Mouse (Mus musculus) embryonic facial prominence, embryonic 12.5 days (tissue): Measurements from ENCODE around the gene Traf7. TPM values are rescaled to one million over a fixed set of nuclear protein-coding genes. Genes with fewer than 3 reads are reported as not detected.

Experiments
- ATAC-seq: fragments of 200-750 bp; cut with Nextera tagmentation; 2 replicates; pipeline ENCODE4 v1.8.0; 2017; ENCODE audit not compliant: insufficient number of reproducible peaks, insufficient read depth, low FRiP score, low TSS enrichment
- H3K27ac ChIP-seq: fragments of 300-500 bp; sonication (generic); 2 replicates; pipeline ENCODE4 v1.5.1; 2016; ENCODE audit warnings: mild to moderate bottlenecking
- H3K27me3 ChIP-seq: fragments of 300-500 bp; sonication (generic); 2 replicates; pipeline ENCODE4 v1.6.1; 2016; ENCODE audit warnings: mild to moderate bottlenecking, moderate library complexity
- H3K36me3 ChIP-seq: fragments of 300-500 bp; sonication (generic); 2 replicates; pipeline ENCODE4 v1.6.1; 2016; ENCODE audit warnings: mild to moderate bottlenecking
- H3K4me1 ChIP-seq: fragments of 300-500 bp; sonication (generic); 2 replicates; pipeline ENCODE4 v1.6.1; 2016
- H3K4me2 ChIP-seq: fragments of 300-500 bp; sonication (generic); replicated peaks from 2 replicates; pipeline ENCODE4 v1.6.1; 2016; ENCODE audit warnings: mild to moderate bottlenecking, moderate library complexity
- H3K4me3 ChIP-seq: fragments of 300-500 bp; sonication (generic); 2 replicates; pipeline ENCODE4 v1.5.1; 2016; ENCODE audit warnings: mild to moderate bottlenecking
- H3K9ac ChIP-seq: fragments of 300-500 bp; sonication (generic); 2 replicates; pipeline ENCODE4 v1.6.1; 2016; ENCODE audit warnings: mild to moderate bottlenecking, moderate library complexity
- H3K9me3 ChIP-seq: fragments of 300-500 bp; sonication (generic); 2 replicates; pipeline ENCODE4 v1.6.1; 2016; ENCODE audit warnings: mild to moderate bottlenecking, moderate library complexity
- WGBS: fragments of 180-500 bp; shearing (Covaris S2); methylation state at CpG from one replicate; pipeline ENCODE4 v1.1.7; 2016; 5-methylcytosine and 5-hydroxymethylcytosine counted together
- polyA plus RNA-seq: library from polyadenylated mRNA; unstranded; fragments of >200 nt; fragmentation: Nextera tagmentation; extraction: Ambion mirVana; gene quantifications from 2 replicates; pipeline ENCODE4 v1.2.1, GENCODE M21; 2016

The Traf7 gene
- polyA plus RNA-seq, 1 experiment from 2014 or later = 98.5 TPM

- Histone ChIP-seq H3K4me2 (peak overlapping the region; percentile 80), H3K9ac (peak overlapping the region; percentile 76), H3K36me3 (peaks cover 18% of the 10 kb centered on the region; the same call in 1 of the 2 replicates), H3K27me3 (no peaks in the 10 kb centered on the region), H3K4me1 (peaks cover 49% of the 10 kb centered on the region), H3K4me3 (peak overlapping the region; percentile 63), H3K27ac (peak overlapping the region; percentile 87), H3K9me3 (no peaks in the 10 kb centered on the region)
- ATAC-seq = no peak
- 0% methylated on average over 8 of the region's 8 CpGs for WGBS
Measured at GRCm38 (mm10) chr17:24528560-24528918, 801 bp upstream of the Traf7 start.

- Histone ChIP-seq H3K4me2 (peak overlapping the region; percentile 60), H3K9me3 (no peaks in the 10 kb centered on the region), H3K27ac (peak overlapping the region; percentile 83), H3K9ac (peak overlapping the region; percentile 86), H3K4me1 (peaks cover 38% of the 10 kb centered on the region), H3K27me3 (no peaks in the 10 kb centered on the region), H3K4me3 (peak overlapping the region; percentile 79), H3K36me3 (peaks cover 18% of the 10 kb centered on the region; the same call in 1 of the 2 replicates)
- WGBS = under 1% methylated on average over 19 of the region's 19 CpGs
- ATAC-seq = no peak
Measured at GRCm38 (mm10) chr17:24527315-24527714, 423 bp downstream of the Traf7 start.

DNA sequence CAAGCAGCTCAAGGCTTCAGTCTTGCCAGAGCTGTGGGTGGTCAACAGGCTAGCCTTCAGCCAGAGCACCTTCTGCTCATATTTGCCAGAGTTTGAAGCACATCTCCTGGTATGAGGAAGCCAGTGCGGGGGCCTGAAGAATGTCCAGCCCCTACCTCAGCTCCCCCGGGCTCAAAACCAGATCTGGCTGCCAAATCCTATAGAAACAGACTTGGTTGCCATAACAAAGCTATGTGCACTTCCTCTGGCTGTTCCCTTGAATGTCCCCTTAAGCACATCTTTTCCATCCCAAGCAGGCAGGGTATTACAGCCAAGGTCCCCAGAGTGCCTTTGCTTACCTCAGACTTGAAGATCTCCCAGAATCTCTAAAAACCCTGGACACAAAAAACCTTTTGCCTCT is 3.0 kb downstream of the Traf7 start:
- no peak for ATAC-seq
- Histone ChIP-seq H3K9ac (peak overlapping the region; percentile 5; the same call in 1 of the 2 replicates), H3K36me3 (peaks cover 18% of the 10 kb centered on the region; the same call in 1 of the 2 replicates), H3K27me3 (no peaks in the 10 kb centered on the region), H3K4me1 (peaks cover 20% of the 10 kb centered on the region), H3K4me3 (no peak overlapping the region), H3K9me3 (no peaks in the 10 kb centered on the region), H3K27ac (no peak overlapping the region), H3K4me2 (no peak overlapping the region)
- 91% methylated on average over 2 of the region's 2 CpGs for WGBS

GRCm38 (mm10) chr17:24520450-24520849 is 7.3 kb downstream of the Traf7 start:
- H3K4me3 ChIP-seq = no peak overlapping the region
- H3K9me3 ChIP-seq = no peaks in the 10 kb centered on the region
- no peaks in the 10 kb centered on the region for H3K4me1 ChIP-seq
- no peaks in the 10 kb centered on the region for H3K27me3 ChIP-seq
- peaks cover 57% of the 10 kb centered on the region for H3K36me3 ChIP-seq
- no peak overlapping the region; the same call in 1 of the 2 replicates for H3K27ac ChIP-seq
- H3K4me2 ChIP-seq = no peak overlapping the region
- no peak overlapping the region for H3K9ac ChIP-seq
- WGBS = 88% methylated on average over 4 of the region's 4 CpGs
- ATAC-seq = no peak

DNA sequence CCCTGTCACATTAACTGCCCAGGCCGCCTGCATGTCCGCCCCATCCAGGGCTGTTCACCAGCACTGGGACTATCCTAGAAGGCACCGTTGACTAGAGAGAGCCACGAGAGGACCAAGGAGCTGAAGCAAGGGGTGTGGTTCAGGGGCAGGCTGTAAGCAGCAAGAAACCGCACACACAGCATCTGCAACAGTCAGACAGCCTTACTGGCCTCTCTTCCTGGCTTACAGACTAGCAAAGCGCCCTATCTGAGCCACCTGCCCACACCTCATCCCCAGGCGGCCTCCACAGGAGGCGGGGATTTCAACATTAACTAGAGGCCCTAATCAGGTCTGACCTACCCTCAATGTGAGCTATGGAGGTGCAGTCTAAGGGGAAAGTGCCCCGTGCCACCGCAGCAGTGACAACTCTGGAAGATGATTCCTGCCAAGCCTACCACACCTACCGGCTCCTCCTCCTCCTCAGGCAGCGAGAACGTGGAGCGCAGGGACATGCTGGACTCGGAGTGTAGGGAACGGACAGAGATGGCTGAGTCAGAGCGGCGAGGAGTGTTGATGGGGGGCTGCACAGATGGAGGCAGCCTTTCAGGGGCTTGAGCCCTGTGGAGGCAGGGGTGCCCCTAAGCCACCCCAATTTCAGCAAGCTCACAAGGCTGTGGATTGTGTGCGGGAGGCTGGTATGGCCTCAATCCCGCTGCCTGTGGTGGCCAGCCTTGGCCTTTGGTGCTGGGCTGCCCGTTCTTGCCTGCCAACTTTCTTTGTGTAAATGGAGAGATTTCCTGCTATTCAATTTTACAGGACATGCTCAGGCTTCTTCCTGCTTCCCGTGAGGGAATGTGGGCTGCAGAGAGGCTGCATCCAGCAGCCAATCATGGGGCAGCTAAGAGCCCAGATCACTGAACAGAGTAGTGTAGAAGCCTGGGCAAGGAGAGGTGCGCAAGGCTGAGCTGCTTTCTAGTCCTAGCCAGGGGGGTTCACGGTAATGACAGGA is 13.2 kb downstream of the Traf7 start:
- Histone ChIP-seq H3K27me3 (no peaks in the 10 kb centered on the region), H3K9ac (no peak overlapping the region), H3K4me2 (no peak overlapping the region), H3K4me3 (0 out of 2 replicates have a peak overlapping the region, but pooled peaks have one; percentile 9), H3K36me3 (peaks cover 96% of the 10 kb centered on the region), H3K4me1 (no peaks in the 10 kb centered on the region), H3K9me3 (no peaks in the 10 kb centered on the region), H3K27ac (0 out of 2 replicates have a peak overlapping the region, but pooled peaks have one; percentile 19)
- ATAC-seq = no peak
- WGBS = 86% methylated on average over 24 of the region's 24 CpGs

DNA sequence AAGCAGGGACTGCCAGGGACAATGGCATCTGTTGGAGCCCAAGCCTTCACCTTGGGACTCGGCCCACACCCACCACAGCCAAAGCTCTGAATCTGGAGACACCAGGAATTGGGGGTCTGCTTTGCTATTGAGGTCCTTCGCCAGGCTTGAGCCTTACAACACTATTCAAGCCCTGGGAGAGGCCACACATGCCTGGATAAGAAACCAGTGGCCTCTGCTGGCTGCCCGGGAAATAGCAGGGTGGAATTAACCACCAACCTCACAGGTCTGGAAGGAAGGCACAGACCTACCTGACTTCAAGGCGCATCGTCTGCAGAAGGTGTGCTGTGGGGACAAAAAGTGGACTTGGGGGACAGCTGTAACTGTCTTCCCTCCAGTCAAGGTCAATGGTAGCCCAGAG is 14.1 kb downstream of the Traf7 start:
- H3K4me2 ChIP-seq = no peak overlapping the region

GRCm38 (mm10) chr17:24507806-24508460 is 19.8 kb downstream of the Traf7 start:
- Histone ChIP-seq H3K36me3 (peaks cover 70% of the 10 kb centered on the region), H3K4me3 (no peak overlapping the region), H3K9ac (no peak overlapping the region), H3K4me1 (peaks cover 13% of the 10 kb centered on the region), H3K27ac (no peak overlapping the region), H3K27me3 (peaks cover 7% of the 10 kb centered on the region; the same call in 1 of the 2 replicates), H3K9me3 (no peaks in the 10 kb centered on the region), H3K4me2 (no peak overlapping the region)
- 81% methylated on average over 12 of the region's 12 CpGs for WGBS
- ATAC-seq = no peak

More for the DNA sequence above, 14.1 kb downstream of the Traf7 start:
- Histone ChIP-seq H3K27ac (no peak overlapping the region), H3K4me1 (no peaks in the 10 kb centered on the region), H3K4me3 (0 out of 2 replicates have a peak overlapping the region, but pooled peaks have one; percentile 9), H3K9ac (no peak overlapping the region), H3K27me3 (no peaks in the 10 kb centered on the region), H3K36me3 (peaks cover 96% of the 10 kb centered on the region), H3K9me3 (no peaks in the 10 kb centered on the region)
- 69% methylated on average over 5 of the region's 5 CpGs for WGBS
- ATAC-seq = no peak

DNA sequence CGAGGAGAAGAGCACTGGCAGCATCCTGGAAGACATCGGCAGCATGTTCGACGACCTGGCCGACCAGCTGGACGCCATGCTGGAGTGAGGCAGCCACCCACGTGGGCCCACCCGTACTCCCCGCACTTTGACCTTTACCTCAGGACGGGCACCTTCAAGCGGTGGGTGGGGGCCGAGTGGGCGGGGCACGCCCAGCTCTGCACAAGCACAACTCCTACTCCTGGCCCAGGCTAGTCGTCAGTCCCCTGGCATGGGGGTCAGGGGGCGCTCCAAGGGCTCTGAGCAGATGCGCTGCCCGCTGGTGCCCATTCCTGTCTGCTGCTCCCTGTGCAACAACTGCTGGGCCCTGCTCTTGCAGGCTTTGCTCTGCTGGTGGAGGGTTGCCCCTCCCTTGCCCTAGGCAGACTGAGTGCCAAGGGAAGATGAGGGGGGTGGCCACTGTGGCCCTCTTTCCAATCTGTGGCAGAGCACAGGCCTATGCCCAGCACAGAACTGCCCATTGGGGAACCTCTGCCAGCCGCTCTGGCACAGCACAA is 20.5 kb downstream of the Traf7 start:
- peaks cover 65% of the 10 kb centered on the region for H3K36me3 ChIP-seq
- 0 out of 2 replicates have a peak overlapping the region, but pooled peaks have one; percentile 14 for H3K4me3 ChIP-seq
- peak overlapping the region; percentile 40; the same call in 1 of the 2 replicates for H3K4me2 ChIP-seq
- peaks cover 13% of the 10 kb centered on the region for H3K4me1 ChIP-seq
- peaks cover 7% of the 10 kb centered on the region; the same call in 1 of the 2 replicates for H3K27me3 ChIP-seq
- H3K9ac ChIP-seq = no peak overlapping the region
- no peaks in the 10 kb centered on the region for H3K9me3 ChIP-seq
- H3K27ac ChIP-seq = no peak overlapping the region
- no peak for ATAC-seq
- WGBS = 46% methylated on average over 19 of the region's 19 CpGs

DNA sequence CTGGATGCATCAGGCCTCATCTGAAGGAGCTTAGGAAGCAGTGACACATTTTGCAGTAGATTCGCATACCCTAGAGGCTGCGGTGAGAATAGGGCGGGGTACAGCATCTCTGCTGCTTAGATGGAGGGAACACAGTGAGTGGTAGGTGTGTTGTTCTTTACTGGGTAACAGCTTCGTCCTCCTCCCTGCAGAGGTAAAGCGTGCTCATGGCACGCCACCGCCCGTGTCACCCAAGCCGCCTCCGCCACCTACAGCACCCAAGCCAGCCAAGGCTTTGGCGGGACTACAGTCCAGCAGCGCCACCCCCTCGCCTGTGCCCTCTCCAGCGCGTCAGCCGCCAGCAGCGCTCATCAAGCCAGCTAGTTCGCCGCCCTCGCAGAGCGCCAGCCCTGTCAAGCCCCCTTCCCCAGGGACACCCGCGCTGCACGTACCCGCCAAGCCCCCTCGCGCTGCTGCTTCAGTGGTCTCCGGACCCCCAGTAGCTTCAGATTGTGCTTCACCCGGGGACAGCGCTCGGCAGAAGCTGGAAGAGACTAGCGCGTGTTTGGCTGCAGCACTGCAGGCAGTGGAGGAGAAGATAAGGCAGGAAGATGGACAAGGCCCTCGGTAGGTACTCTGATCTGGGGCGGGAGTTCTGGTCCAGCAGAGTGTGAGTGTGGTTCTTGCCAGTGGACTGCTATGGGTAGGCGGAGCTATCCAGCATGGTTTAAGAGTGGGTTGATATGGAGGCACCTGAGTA is 21.2 kb downstream of the Traf7 start:
- ATAC-seq = no peak
- H3K27me3 ChIP-seq = peaks cover 7% of the 10 kb centered on the region; the same call in 1 of the 2 replicates
- H3K9me3 ChIP-seq = no peaks in the 10 kb centered on the region
- 0 out of 2 replicates have a peak overlapping the region, but pooled peaks have one; percentile 14 for H3K4me3 ChIP-seq
- peak overlapping the region; percentile 33 for H3K9ac ChIP-seq
- no peak overlapping the region for H3K27ac ChIP-seq
- peak overlapping the region; percentile 40 for H3K4me2 ChIP-seq
- peaks cover 62% of the 10 kb centered on the region for H3K36me3 ChIP-seq
- WGBS = 24% methylated on average over 36 of the region's 36 CpGs
- H3K4me1 ChIP-seq = peaks cover 13% of the 10 kb centered on the region

- Histone ChIP-seq H3K27me3 (peaks cover 7% of the 10 kb centered on the region; the same call in 1 of the 2 replicates), H3K4me3 (no peak overlapping the region), H3K27ac (no peak overlapping the region), H3K4me2 (no peak overlapping the region), H3K4me1 (peaks cover 13% of the 10 kb centered on the region), H3K9me3 (no peaks in the 10 kb centered on the region), H3K9ac (no peak overlapping the region), H3K36me3 (peaks cover 51% of the 10 kb centered on the region)
- WGBS = 87% methylated on average over 30 of the region's 30 CpGs
- no peak for ATAC-seq
Measured at GRCm38 (mm10) chr17:24505286-24505955, 22.3 kb downstream of the Traf7 start.
